Mouse (Mus musculus) heart, adult 2 months (tissue): Measurements from ENCODE around the gene Rbmx2.

Source experiments
- CTCF ChIP-seq: fragments of 200-600 bp; IDR thresholded peaks from 2 replicates; pipeline ENCODE4 v1.8.1; 2022; ENCODE audit warnings: antibody characterized with exemption, mild to moderate bottlenecking, moderate library complexity
- POLR2A ChIP-seq: fragments of 200-500 bp; IDR thresholded peaks from 2 replicates; pipeline ENCODE4 v1.6.1; 2011; ENCODE audit warnings: mild to moderate bottlenecking, low read depth, low read length, control low read depth; ENCODE audit not compliant: insufficient read depth

- TF ChIP-seq CTCF: no peak
- TF ChIP-seq POLR2A: no peak
These were observed 344 bp upstream of the Rbmx2 start for GRCm38 (mm10) chrX:48694460-48694859.
